Mouse (Mus musculus): Measurements from ENCODE around the gene Tdrd3. TPM values are rescaled to one million over a fixed set of nuclear protein-coding genes. Genes with fewer than 3 reads are reported as not detected.
A peak's percentile ranks its signal among the peaks of the same experiment; 100 is the strongest.

The Tdrd3 gene
- total and polyA plus RNA-seq, 3 experiments: 2.9 to 38.1 (median 30.5) TPM

DNA sequence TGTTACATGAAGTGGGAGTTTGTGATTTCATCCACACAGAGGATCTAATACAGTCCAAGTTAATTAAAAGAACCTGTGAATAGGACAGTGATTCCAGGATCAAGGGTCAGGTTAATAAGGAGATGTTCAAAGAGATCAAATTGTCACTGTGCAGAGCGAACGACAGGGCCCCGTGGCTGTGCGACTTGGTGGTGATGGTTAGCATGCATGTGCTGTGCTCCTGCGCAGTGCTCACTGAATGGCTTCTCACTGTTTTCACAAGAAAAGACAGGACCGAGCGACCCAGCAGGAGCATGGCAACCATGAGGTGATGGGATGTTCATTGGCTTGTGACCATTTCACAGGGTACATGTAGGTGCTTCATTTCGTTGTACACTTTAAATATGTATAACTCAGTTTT, 115.4 kb downstream of the Tdrd3 start:
- DNase-seq (ENCODE audit: low spot score) (no peak), ATAC-seq (ENCODE audit: extremely low read depth, insufficient number of reproducible peaks, low FRiP score, poor library complexity, severe bottlenecking) (no peak)
- H3K4me1 ChIP-seq (ENCODE audit: insufficient read depth, low read depth, low read length): no peaks in the 10 kb centered on the region
- no peaks in the 10 kb centered on the region for H3K9me3 ChIP-seq (replicated peaks)
- H3K4me3 ChIP-seq (ENCODE audit: low read depth, low read length): no peak overlapping the region
- H3K27me3 ChIP-seq (ENCODE audit: insufficient read depth, low read length): no peaks in the 10 kb centered on the region
- H3K36me3 ChIP-seq (replicated peaks): peaks cover 25% of the 10 kb centered on the region
- TF ChIP-seq GATA1 (IDR thresholded peaks at IDR 0.05; ENCODE audit: borderline replicate concordance, low read length): no peak
- TF ChIP-seq TAL1 (conservative IDR thresholded peaks at IDR 0.05; ENCODE audit: low read depth, low read length): no peak
- TF ChIP-seq POLR2AphosphoS5 (IDR thresholded peaks at IDR 0.05; ENCODE audit: insufficient replicate concordance, low read depth, low read length): no peak
- no peak for TF ChIP-seq GATA2 (IDR thresholded peaks at IDR 0.05; ENCODE audit: borderline replicate concordance, low read depth, low read length)
- no peak for TF ChIP-seq CTCF (IDR thresholded peaks at IDR 0.05; ENCODE audit: low read depth, low read length)

DNA sequence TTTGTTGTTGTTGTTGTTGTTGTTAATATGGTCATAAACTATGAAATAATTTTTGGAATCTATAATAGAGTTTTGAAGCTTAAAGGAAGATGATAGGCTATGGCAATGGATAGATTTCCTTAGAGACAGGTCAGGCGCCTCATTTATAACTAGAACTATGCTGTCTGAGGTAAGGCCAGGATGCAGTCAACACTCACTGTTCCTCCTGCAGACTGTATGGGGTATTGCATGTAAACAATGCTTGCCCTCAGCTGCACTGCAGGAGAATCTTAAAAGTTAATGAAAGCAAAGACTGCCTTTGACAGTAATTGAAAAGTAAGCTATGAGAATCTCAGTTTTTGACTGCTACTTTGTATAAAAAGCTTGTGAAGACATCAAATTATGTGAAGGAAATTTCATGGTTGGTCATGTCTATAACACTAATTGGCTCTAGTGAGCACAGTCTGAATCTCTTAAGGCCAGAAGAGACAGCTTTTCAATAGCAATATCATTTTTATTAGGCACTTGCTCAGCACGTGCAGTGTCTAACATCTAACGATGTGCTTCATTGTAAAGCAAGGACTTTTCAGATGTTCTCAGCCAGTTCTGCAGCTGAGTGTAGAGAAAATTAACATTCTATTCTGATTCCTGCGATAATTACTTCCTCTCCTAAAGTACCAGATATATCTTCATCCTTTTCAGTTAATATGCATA, 120.8 kb downstream of the Tdrd3 start:
- DNase-seq (ENCODE audit: low spot score): no peak
- no peak; the same call in 1 of the 2 replicates for ATAC-seq (ENCODE audit: extremely low read depth, insufficient number of reproducible peaks, low FRiP score, poor library complexity, severe bottlenecking)

DNA sequence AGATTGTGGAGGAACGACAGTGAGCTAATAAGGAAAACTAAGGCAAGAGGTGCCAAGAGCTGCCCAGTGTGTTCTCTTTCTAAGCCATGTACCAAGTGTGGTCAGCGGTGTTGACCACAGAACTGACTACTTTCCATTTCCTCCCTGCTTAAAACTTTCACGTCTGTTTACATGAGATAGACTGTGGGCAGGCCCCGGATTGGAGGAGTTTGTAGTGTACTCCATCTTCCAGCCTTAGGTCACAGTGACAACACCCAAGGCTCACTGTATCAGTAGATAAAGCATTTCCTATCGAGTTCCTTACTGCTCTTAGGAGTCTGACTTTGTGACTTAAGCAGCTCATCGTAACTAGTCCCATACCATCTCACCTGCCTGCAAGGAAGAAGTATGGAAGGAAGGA, 133.5 kb downstream of the Tdrd3 start:
- DNase-seq (ENCODE audit: low spot score) (no peak), ATAC-seq (ENCODE audit: extremely low read depth, insufficient number of reproducible peaks, low FRiP score, poor library complexity, severe bottlenecking) (no peak)
- TF ChIP-seq GATA1 (IDR thresholded peaks at IDR 0.05; ENCODE audit: borderline replicate concordance, low read length) (no peak), POLR2AphosphoS5 (IDR thresholded peaks at IDR 0.05; ENCODE audit: insufficient replicate concordance, low read depth, low read length) (no peak), CTCF (IDR thresholded peaks at IDR 0.05; ENCODE audit: low read depth, low read length) (no peak), GATA2 (IDR thresholded peaks at IDR 0.05; ENCODE audit: borderline replicate concordance, low read depth, low read length) (no peak), TAL1 (conservative IDR thresholded peaks at IDR 0.05; ENCODE audit: low read depth, low read length) (no peak)
- Histone ChIP-seq H3K9me3 (replicated peaks) (no peaks in the 10 kb centered on the region), H3K36me3 (replicated peaks) (peaks cover 10% of the 10 kb centered on the region), H3K27me3 (ENCODE audit: insufficient read depth, low read length) (no peaks in the 10 kb centered on the region), H3K4me3 (ENCODE audit: low read depth, low read length) (no peak overlapping the region), H3K4me1 (ENCODE audit: insufficient read depth, low read depth, low read length) (no peaks in the 10 kb centered on the region)

More for the DNA sequence above, 120.8 kb downstream of the Tdrd3 start:
- peaks cover 23% of the 10 kb centered on the region for H3K36me3 ChIP-seq (replicated peaks)
- no peaks in the 10 kb centered on the region for H3K9me3 ChIP-seq (replicated peaks)
- H3K27me3 ChIP-seq (ENCODE audit: insufficient read depth, low read length): no peaks in the 10 kb centered on the region
- no peaks in the 10 kb centered on the region for H3K4me1 ChIP-seq (ENCODE audit: insufficient read depth, low read depth, low read length)
- no peak overlapping the region for H3K4me3 ChIP-seq (ENCODE audit: low read depth, low read length)
- TF ChIP-seq TAL1 (conservative IDR thresholded peaks at IDR 0.05; ENCODE audit: low read depth, low read length) (no peak), GATA1 (IDR thresholded peaks at IDR 0.05; ENCODE audit: borderline replicate concordance, low read length) (no peak), GATA2 (IDR thresholded peaks at IDR 0.05; ENCODE audit: borderline replicate concordance, low read depth, low read length) (no peak), CTCF (IDR thresholded peaks at IDR 0.05; ENCODE audit: low read depth, low read length) (no peak), POLR2AphosphoS5 (IDR thresholded peaks at IDR 0.05; ENCODE audit: insufficient replicate concordance, low read depth, low read length) (no peak)

DNA sequence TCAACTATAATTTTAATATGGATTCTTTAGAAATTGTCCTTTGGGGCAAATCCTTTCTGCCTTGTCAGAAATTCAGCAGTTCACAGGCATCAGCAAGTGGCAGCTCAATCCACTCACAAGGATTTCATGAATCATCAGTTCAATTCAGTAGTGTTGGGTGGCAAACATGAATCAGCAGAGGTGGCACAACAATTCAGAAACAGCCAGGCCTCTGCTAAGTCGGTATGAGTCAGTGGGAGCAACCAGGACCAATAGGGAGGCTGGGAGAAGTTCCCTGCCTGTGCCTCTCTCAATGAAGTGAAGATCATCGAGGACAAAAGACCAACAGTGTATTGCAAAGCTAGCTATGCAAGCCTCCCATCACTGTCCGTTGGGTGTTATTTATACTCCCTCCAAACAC, 135.8 kb downstream of the Tdrd3 start:
- ATAC-seq (ENCODE audit: extremely low read depth, insufficient number of reproducible peaks, low FRiP score, poor library complexity, severe bottlenecking): no peak
- Histone ChIP-seq H3K4me3 (ENCODE audit: low read depth, low read length) (no peak overlapping the region), H3K36me3 (replicated peaks) (no peaks in the 10 kb centered on the region), H3K9me3 (replicated peaks) (no peaks in the 10 kb centered on the region), H3K4me1 (ENCODE audit: insufficient read depth, low read depth, low read length) (no peaks in the 10 kb centered on the region), H3K27me3 (ENCODE audit: insufficient read depth, low read length) (no peaks in the 10 kb centered on the region)
- TF ChIP-seq GATA1 (IDR thresholded peaks at IDR 0.05; ENCODE audit: borderline replicate concordance, low read length) (no peak), CTCF (IDR thresholded peaks at IDR 0.05; ENCODE audit: low read depth, low read length) (no peak), POLR2AphosphoS5 (IDR thresholded peaks at IDR 0.05; ENCODE audit: insufficient replicate concordance, low read depth, low read length) (no peak), TAL1 (conservative IDR thresholded peaks at IDR 0.05; ENCODE audit: low read depth, low read length) (no peak)
- no peak for DNase-seq (ENCODE audit: low spot score)

DNA sequence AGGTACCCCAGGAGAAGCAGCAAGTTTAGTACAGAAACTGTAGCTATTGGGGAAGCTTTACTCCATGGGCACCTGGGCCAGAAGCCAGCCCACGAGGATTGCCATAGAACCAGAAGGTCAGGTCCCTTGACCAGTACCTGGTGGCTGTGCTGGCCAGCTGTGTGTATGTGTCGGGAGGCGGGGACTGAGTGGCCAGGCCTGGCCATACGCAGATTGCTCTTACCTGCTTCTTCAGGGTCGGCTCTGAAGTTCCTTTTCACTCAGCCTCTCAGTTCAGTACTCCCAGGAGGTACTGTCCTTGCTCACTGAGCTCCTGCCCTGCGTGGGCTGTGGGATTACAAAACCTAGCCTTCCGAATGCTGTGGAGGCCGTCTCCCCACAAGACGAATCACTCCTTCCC, 147.4 kb downstream of the Tdrd3 start:
- Histone ChIP-seq H3K4me1 (ENCODE audit: insufficient read depth, low read depth, low read length) (no peaks in the 10 kb centered on the region), H3K36me3 (replicated peaks) (no peaks in the 10 kb centered on the region), H3K27me3 (ENCODE audit: insufficient read depth, low read length) (no peaks in the 10 kb centered on the region), H3K4me3 (ENCODE audit: low read depth, low read length) (no peak overlapping the region), H3K9me3 (replicated peaks) (no peaks in the 10 kb centered on the region)
- TF ChIP-seq CTCF (IDR thresholded peaks at IDR 0.05; ENCODE audit: low read depth, low read length) (no peak), TAL1 (conservative IDR thresholded peaks at IDR 0.05; ENCODE audit: low read depth, low read length) (no peak), GATA1 (IDR thresholded peaks at IDR 0.05; ENCODE audit: borderline replicate concordance, low read length) (no peak), GATA2 (IDR thresholded peaks at IDR 0.05; ENCODE audit: borderline replicate concordance, low read depth, low read length) (no peak), POLR2AphosphoS5 (IDR thresholded peaks at IDR 0.05; ENCODE audit: insufficient replicate concordance, low read depth, low read length) (no peak)
- DNase-seq (ENCODE audit: low spot score) (no peak), ATAC-seq (ENCODE audit: extremely low read depth, insufficient number of reproducible peaks, low FRiP score, poor library complexity, severe bottlenecking) (no peak)

DNA sequence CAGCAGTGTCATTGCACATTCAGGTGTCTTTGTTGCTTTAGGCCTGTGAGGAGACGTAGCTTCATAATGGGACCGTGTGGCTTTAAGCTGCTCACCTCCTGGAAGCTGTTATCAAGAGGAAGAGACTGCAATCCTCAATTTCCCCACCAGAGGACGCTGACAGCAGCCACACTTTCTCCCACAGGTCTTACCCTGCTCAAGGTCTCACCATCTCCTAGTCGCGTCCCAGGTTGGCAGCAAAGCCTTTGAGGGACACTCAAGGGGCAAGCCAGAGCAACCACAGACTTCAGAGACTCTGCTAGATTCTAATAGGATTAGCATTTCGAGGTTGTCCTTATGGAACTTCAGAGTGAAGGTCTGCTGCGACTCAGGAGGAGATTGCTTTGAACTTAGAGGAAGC, 149.8 kb downstream of the Tdrd3 start:
- Histone ChIP-seq H3K27me3 (ENCODE audit: insufficient read depth, low read length) (no peaks in the 10 kb centered on the region), H3K9me3 (replicated peaks) (no peaks in the 10 kb centered on the region), H3K36me3 (replicated peaks) (no peaks in the 10 kb centered on the region), H3K4me3 (ENCODE audit: low read depth, low read length) (no peak overlapping the region), H3K4me1 (ENCODE audit: insufficient read depth, low read depth, low read length) (no peaks in the 10 kb centered on the region)
- ATAC-seq (ENCODE audit: extremely low read depth, insufficient number of reproducible peaks, low FRiP score, poor library complexity, severe bottlenecking): no peak
- TF ChIP-seq GATA1 (IDR thresholded peaks at IDR 0.05; ENCODE audit: borderline replicate concordance, low read length) (no peak), CTCF (IDR thresholded peaks at IDR 0.05; ENCODE audit: low read depth, low read length) (0 out of 2 replicates have a peak, but pooled peaks have one; percentile 34)
- no peak for DNase-seq (ENCODE audit: low spot score)

Measured in G1E (cell line).